Mouse (Mus musculus): Measurements from ENCODE around the gene Acacb. TPM values are rescaled to one million over a fixed set of nuclear protein-coding genes. Genes with fewer than 3 reads are reported as not detected.

Acacb gene
- polyA plus RNA-seq, 1 experiment from 2014 or later, result 5.8 TPM

- Histone ChIP-seq H3K4me1 (no peaks in the 10 kb centered on the region), H3K27ac (no peak overlapping the region), H3K9ac (no peak overlapping the region), H3K36me3 (replicated peaks) (no peaks in the 10 kb centered on the region), H3K4me2 (no peak overlapping the region), H3K4me3 (no peak overlapping the region), H3K9me3 (no peaks in the 10 kb centered on the region), H3K27me3 (replicated peaks) (0 out of 2 replicates have a peak, but pooled peaks cover 4% of the 10 kb centered on the region)
- 84% methylated on average over 10 of the region's 10 CpGs for WGBS
- no peak for ATAC-seq (replicated peaks)
Measured at GRCm38 (mm10) chr5:114259495-114259894, 113.2 kb downstream of the Acacb start.

- Histone ChIP-seq H3K9ac (no peak overlapping the region), H3K4me3 (no peak overlapping the region), H3K27ac (no peak overlapping the region), H3K4me2 (no peak overlapping the region), H3K36me3 (replicated peaks) (no peaks in the 10 kb centered on the region), H3K9me3 (no peaks in the 10 kb centered on the region), H3K4me1 (no peaks in the 10 kb centered on the region), H3K27me3 (replicated peaks) (peaks cover 3% of the 10 kb centered on the region; the same call in 1 of the 2 replicates)
- no peak for ATAC-seq (replicated peaks)
Measured at GRCm38 (mm10) chr5:114261494-114261893, 115.2 kb downstream of the Acacb start.

GRCm38 (mm10) chr5:114264030-114264459 is 117.7 kb downstream of the Acacb start:
- no peaks in the 10 kb centered on the region for H3K9me3 ChIP-seq
- H3K36me3 ChIP-seq (replicated peaks), result no peaks in the 10 kb centered on the region
- WGBS, result 37% methylated on average over 8 of the region's 8 CpGs
- no peak overlapping the region for H3K4me2 ChIP-seq
- no peak overlapping the region for H3K4me3 ChIP-seq
- no peak overlapping the region for H3K27ac ChIP-seq
- H3K27me3 ChIP-seq (replicated peaks), result peaks cover 16% of the 10 kb centered on the region
- H3K4me1 ChIP-seq, result peaks cover 7% of the 10 kb centered on the region; the same call in 1 of the 2 replicates
- ATAC-seq (replicated peaks), result peak; percentile 52; the same call in 1 of the 2 replicates
- H3K9ac ChIP-seq, result no peak overlapping the region

GRCm38 (mm10) chr5:114264791-114265190 is 118.5 kb downstream of the Acacb start:
- Histone ChIP-seq H3K27ac (no peak overlapping the region), H3K36me3 (replicated peaks) (no peaks in the 10 kb centered on the region), H3K27me3 (replicated peaks) (peaks cover 19% of the 10 kb centered on the region), H3K9me3 (no peaks in the 10 kb centered on the region), H3K4me3 (no peak overlapping the region), H3K4me1 (peaks cover 10% of the 10 kb centered on the region; the same call in 1 of the 2 replicates), H3K9ac (no peak overlapping the region), H3K4me2 (no peak overlapping the region)
- 93% methylated on average over 8 of the region's 8 CpGs for WGBS
- ATAC-seq (replicated peaks), result no peak

- Histone ChIP-seq H3K27ac (no peak overlapping the region), H3K4me1 (peaks cover 19% of the 10 kb centered on the region), H3K4me3 (no peak overlapping the region), H3K27me3 (replicated peaks) (peaks cover 47% of the 10 kb centered on the region), H3K9ac (no peak overlapping the region), H3K4me2 (no peak overlapping the region), H3K36me3 (replicated peaks) (no peaks in the 10 kb centered on the region), H3K9me3 (no peaks in the 10 kb centered on the region)
- 21% methylated on average over 7 of the region's 7 CpGs for WGBS
- ATAC-seq (replicated peaks), result no peak
Measured at GRCm38 (mm10) chr5:114268646-114269045, 122.3 kb downstream of the Acacb start.

GRCm38 (mm10) chr5:114269499-114269898 is 123.2 kb downstream of the Acacb start:
- no peak overlapping the region for H3K4me2 ChIP-seq
- no peak overlapping the region for H3K27ac ChIP-seq
- no peaks in the 10 kb centered on the region for H3K36me3 ChIP-seq (replicated peaks)
- 73% methylated on average over 7 of the region's 7 CpGs for WGBS
- H3K9ac ChIP-seq, result no peak overlapping the region
- H3K27me3 ChIP-seq (replicated peaks), result peaks cover 56% of the 10 kb centered on the region
- H3K9me3 ChIP-seq, result no peaks in the 10 kb centered on the region
- no peak overlapping the region for H3K4me3 ChIP-seq
- H3K4me1 ChIP-seq, result peaks cover 27% of the 10 kb centered on the region
- ATAC-seq (replicated peaks), result no peak

GRCm38 (mm10) chr5:114269984-114270383 is 123.6 kb downstream of the Acacb start:
- H3K9me3 ChIP-seq, result no peaks in the 10 kb centered on the region
- peaks cover 31% of the 10 kb centered on the region for H3K4me1 ChIP-seq
- H3K4me2 ChIP-seq, result no peak overlapping the region
- H3K36me3 ChIP-seq (replicated peaks), result no peaks in the 10 kb centered on the region
- no peak overlapping the region for H3K4me3 ChIP-seq
- 17% methylated on average over 12 of the region's 12 CpGs for WGBS
- peaks cover 61% of the 10 kb centered on the region for H3K27me3 ChIP-seq (replicated peaks)
- no peak for ATAC-seq (replicated peaks)
- H3K27ac ChIP-seq, result no peak overlapping the region
- no peak overlapping the region for H3K9ac ChIP-seq

GRCm38 (mm10) chr5:114273693-114274402 is 127.5 kb downstream of the Acacb start, which contains the start of gene Foxn4:
Foxn4 (minus strand) TSS chr5:114273807.
- peaks cover 34% of the 10 kb centered on the region for H3K4me1 ChIP-seq
- no peak within 1 kb of the TSS for H3K9ac ChIP-seq
- peak within 1 kb of the TSS; percentile 40 for H3K4me3 ChIP-seq
- peak within 1 kb of the TSS; percentile 73 for H3K4me2 ChIP-seq
- H3K36me3 ChIP-seq (replicated peaks), result no peaks in the 10 kb centered on the region
- 1% methylated on average over 51 of the region's 56 CpGs for WGBS
- ATAC-seq (replicated peaks), result 0 out of 2 replicates have a peak, but pooled peaks have one; percentile 32
- no peaks in the 10 kb centered on the region for H3K9me3 ChIP-seq
- no peak within 1 kb of the TSS for H3K27ac ChIP-seq
- H3K27me3 ChIP-seq (replicated peaks), result peaks cover 75% of the 10 kb centered on the region

GRCm38 (mm10) chr5:114275339-114275738 is 129.0 kb downstream of the Acacb start:
- ATAC-seq (replicated peaks), result no peak
- Histone ChIP-seq H3K9ac (no peak overlapping the region), H3K36me3 (replicated peaks) (no peaks in the 10 kb centered on the region), H3K27me3 (replicated peaks) (peaks cover 69% of the 10 kb centered on the region), H3K27ac (no peak overlapping the region), H3K4me1 (peaks cover 37% of the 10 kb centered on the region), H3K9me3 (no peaks in the 10 kb centered on the region), H3K4me2 (no peak overlapping the region), H3K4me3 (no peak overlapping the region)
- 21% methylated on average over 8 of the region's 8 CpGs for WGBS

- Histone ChIP-seq H3K27ac (no peak overlapping the region), H3K27me3 (replicated peaks) (peaks cover 66% of the 10 kb centered on the region), H3K9me3 (no peaks in the 10 kb centered on the region), H3K4me3 (no peak overlapping the region), H3K4me2 (no peak overlapping the region), H3K4me1 (peaks cover 37% of the 10 kb centered on the region), H3K9ac (no peak overlapping the region), H3K36me3 (replicated peaks) (no peaks in the 10 kb centered on the region)
- no peak for ATAC-seq (replicated peaks)
- 19% methylated on average over 16 of the region's 16 CpGs for WGBS
Measured at GRCm38 (mm10) chr5:114275991-114276390, 129.7 kb downstream of the Acacb start.

GRCm38 (mm10) chr5:114279382-114280143 is 133.2 kb downstream of the Acacb start:
- Histone ChIP-seq H3K27ac (no peak overlapping the region), H3K27me3 (replicated peaks) (peaks cover 36% of the 10 kb centered on the region)
- WGBS, result 11% methylated on average over 12 of the region's 12 CpGs

GRCm38 (mm10) chr5:114282346-114282745 is 136.0 kb downstream of the Acacb start:
- peaks cover 14% of the 10 kb centered on the region for H3K27me3 ChIP-seq (replicated peaks)
- no peaks in the 10 kb centered on the region for H3K36me3 ChIP-seq (replicated peaks)
- no peak overlapping the region for H3K4me2 ChIP-seq
- H3K27ac ChIP-seq, result peak overlapping the region; percentile 22; the same call in 1 of the 2 replicates
- H3K4me3 ChIP-seq, result no peak overlapping the region
- WGBS, result 15% methylated on average over 6 of the region's 6 CpGs
- H3K4me1 ChIP-seq, result peaks cover 18% of the 10 kb centered on the region; the same call in 1 of the 2 replicates
- no peaks in the 10 kb centered on the region for H3K9me3 ChIP-seq
- ATAC-seq (replicated peaks), result 0 out of 2 replicates have a peak, but pooled peaks have one; percentile 14
- no peak overlapping the region for H3K9ac ChIP-seq

More at GRCm38 (mm10) chr5:114279382-114280143, 133.2 kb downstream of the Acacb start:
- Histone ChIP-seq H3K9ac (no peak overlapping the region), H3K36me3 (replicated peaks) (no peaks in the 10 kb centered on the region), H3K4me2 (peak overlapping the region; percentile 31), H3K9me3 (no peaks in the 10 kb centered on the region), H3K4me3 (peak overlapping the region; percentile 11; the same call in 1 of the 2 replicates), H3K4me1 (peaks cover 27% of the 10 kb centered on the region)
- ATAC-seq (replicated peaks), result no peak

Data from midbrain, embryonic 15.5 days (tissue).